Mouse (Mus musculus) lung, embryonic 15.5 days (tissue): ENCODE results near the gene Fam76a. TPM values are rescaled to one million over a fixed set of nuclear protein-coding genes. Genes with fewer than 3 reads are reported as not detected.
"Not testable (repeated sequence)": the region's sequence is repeated elsewhere in the genome, so short reads cannot be mapped to it uniquely, and the experiment has no call there.

Experiments used
- ATAC-seq: fragments of 200-750 bp; cut with Nextera tagmentation; 2 replicates; pipeline ENCODE4 v1.8.0; 2017; ENCODE audit warnings: moderate number of reproducible peaks, borderline replicate concordance; ENCODE audit not compliant: low FRiP score, low TSS enrichment; ENCODE audit errors: extremely low read depth
- H3K27ac ChIP-seq: fragments of 300-500 bp; sonication (generic); 2 replicates; pipeline ENCODE4 v1.5.1; 2015; ENCODE audit warnings: moderate library complexity, mild to moderate bottlenecking, inconsistent platforms
- H3K27me3 ChIP-seq: fragments of 300-500 bp; sonication (generic); 2 replicates; pipeline ENCODE4 v1.6.1; 2015; ENCODE audit warnings: inconsistent platforms
- H3K36me3 ChIP-seq: fragments of 300-500 bp; sonication (generic); 2 replicates; pipeline ENCODE4 v1.6.1; 2015; ENCODE audit warnings: inconsistent platforms
- H3K4me1 ChIP-seq: fragments of 300-500 bp; sonication (generic); 2 replicates; pipeline ENCODE4 v1.6.1; 2015; ENCODE audit warnings: inconsistent platforms
- H3K4me2 ChIP-seq: fragments of 300-500 bp; sonication (generic); 2 replicates; pipeline ENCODE4 v1.6.1; 2015; ENCODE audit warnings: inconsistent platforms, mild to moderate bottlenecking, moderate library complexity
- H3K4me3 ChIP-seq: fragments of 300-500 bp; sonication (generic); 2 replicates; pipeline ENCODE4 v1.5.1; 2015; ENCODE audit warnings: mild to moderate bottlenecking, inconsistent platforms
- H3K9ac ChIP-seq: fragments of 300-500 bp; sonication (generic); 2 replicates; pipeline ENCODE4 v1.6.1; 2015; ENCODE audit warnings: inconsistent platforms
- H3K9me3 ChIP-seq: fragments of 300-500 bp; sonication (generic); 2 replicates; pipeline ENCODE4 v1.6.1; 2016; ENCODE audit warnings: inconsistent platforms
- WGBS: fragments of 180-500 bp; shearing (Covaris S2); methylation state at CpG from one replicate; pipeline ENCODE4 v1.1.7; 2015; 5-methylcytosine and 5-hydroxymethylcytosine counted together
- polyA plus RNA-seq: library from polyadenylated mRNA; unstranded; fragments of >200 nt; fragmentation: Nextera tagmentation; extraction: Ambion mirVana; gene quantifications from 2 replicates; pipeline ENCODE4 v1.2.1, GENCODE M21; 2015

Fam76a gene
- polyA plus RNA-seq, 1 experiment from 2014 or later, result 43.0 TPM

DNA sequence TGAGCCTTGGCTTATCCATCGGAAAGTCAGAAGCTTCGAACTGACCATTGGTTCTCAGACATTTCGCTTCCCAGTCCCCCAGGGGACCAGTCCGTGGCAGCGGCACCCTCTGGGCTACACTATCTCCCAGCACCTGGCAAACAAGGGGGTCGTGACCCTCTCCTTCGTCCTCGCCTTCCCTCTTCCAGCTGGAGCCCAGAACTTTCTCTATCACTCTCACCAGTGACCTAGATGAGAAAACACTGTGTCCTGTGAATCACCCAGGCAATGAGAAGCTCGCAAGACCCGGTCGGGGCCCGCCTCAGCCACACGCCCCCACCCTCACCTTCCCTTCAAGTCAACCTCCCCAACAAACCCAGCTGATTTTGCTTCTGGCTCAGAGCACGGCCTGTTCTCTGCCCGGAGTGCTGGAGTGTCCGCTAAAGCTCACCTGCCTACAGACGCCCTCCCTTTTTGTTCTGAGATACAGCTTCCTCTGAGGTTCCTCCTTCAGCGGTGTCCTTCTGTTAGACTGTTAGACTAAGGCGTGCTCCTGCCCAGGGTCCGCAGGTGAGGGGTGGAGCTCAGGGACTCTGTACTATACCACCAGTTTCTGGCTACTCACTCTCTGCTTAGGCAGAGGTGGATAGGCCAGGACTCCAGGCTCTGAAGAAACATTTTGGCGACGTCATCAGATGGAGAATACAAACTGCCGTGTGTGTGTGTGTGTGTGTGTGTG lies 18.8 kb upstream of the Fam76a start:
- Histone ChIP-seq H3K4me2 (no peak overlapping the region), H3K9ac (no peak overlapping the region), H3K27ac (no peak overlapping the region), H3K9me3 (no peaks in the 10 kb centered on the region), H3K4me3 (no peak overlapping the region), H3K36me3 (no peaks in the 10 kb centered on the region), H3K27me3 (0 out of 2 replicates have a peak, but pooled peaks cover 3% of the 10 kb centered on the region), H3K4me1 (peaks cover 22% of the 10 kb centered on the region)
- WGBS, result 41% methylated on average over 23 of the region's 23 CpGs
- ATAC-seq, result no peak

DNA sequence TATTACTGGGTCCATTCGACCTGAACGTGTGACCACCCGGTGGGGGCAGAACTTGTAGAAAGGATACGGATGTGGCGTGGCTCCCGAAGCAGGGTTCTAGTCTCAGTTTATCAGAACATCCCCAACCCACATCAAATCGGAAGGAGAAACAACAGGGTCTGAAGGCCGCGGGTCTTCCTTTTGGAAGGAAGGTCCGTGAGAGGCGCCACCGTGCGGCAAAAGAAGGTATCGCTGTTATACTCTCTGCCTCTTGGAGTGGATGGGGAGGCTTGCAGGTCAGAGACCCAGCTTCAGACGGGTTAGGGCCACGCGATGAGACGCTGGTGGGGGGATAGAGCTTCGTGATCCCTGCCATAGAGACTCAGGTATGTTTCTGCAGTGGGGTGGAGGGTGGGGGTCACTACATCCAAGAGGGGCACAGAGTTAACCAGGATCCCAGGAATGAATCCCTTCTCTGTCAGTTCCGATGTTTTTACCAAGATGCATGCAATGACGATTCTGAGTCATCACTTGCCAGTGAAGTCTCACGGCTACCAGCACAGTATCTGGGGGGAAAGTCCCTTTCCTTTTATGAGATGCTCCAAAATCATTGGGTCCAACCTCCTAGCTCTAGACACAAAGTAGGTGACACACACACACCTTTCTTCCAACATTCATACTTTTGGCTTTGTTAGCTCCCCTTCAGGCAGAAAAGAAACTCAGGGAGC lies 17.2 kb upstream of the Fam76a start:
- no peak overlapping the region for H3K4me3 ChIP-seq
- no peak overlapping the region for H3K9ac ChIP-seq
- 25% methylated on average over 22 of the region's 22 CpGs for WGBS
- no peaks in the 10 kb centered on the region for H3K36me3 ChIP-seq
- no peak overlapping the region for H3K27ac ChIP-seq
- no peak for ATAC-seq
- peak overlapping the region; percentile 32; the same call in 1 of the 2 replicates for H3K4me2 ChIP-seq
- 0 out of 2 replicates have a peak, but pooled peaks cover 3% of the 10 kb centered on the region for H3K27me3 ChIP-seq
- H3K9me3 ChIP-seq, result no peaks in the 10 kb centered on the region
- H3K4me1 ChIP-seq, result 0 out of 2 replicates have a peak, but pooled peaks cover 11% of the 10 kb centered on the region

DNA sequence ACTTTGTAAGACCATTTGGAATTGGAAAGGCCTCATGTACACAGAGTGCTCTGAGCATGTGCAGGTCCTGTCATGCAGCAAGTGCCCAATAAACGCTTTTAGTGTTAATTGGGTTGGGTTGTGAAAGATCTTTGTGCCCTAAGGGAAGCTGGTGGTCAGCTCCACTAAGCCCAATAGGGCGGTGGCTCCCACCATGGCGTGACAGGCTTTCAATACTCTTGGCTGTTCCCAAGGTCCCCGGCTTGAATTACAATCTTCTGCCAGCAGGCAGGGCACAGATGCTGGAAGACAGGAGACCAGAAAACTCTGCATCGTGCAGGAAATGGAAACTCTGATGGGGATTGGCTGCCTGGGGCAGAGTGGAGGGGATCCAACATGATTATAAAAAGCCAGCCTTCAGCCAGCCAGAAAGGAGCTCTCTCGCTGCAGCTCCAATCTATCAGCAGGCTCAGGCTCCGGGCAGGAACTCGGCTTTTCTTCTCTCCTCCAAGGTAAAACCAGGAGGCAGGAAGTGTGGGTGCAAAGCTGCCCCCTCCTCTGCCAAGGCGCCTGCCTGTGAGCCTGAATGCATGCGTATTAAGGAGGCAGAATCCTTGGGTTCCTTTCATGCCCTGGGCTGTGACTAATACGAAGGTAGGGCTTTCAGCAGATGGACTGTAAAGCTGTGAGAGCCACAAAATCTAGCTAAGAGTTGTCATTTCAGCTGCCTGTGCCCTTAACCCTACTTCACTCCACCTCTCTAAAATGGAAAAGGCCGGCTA lies 16.0 kb upstream of the Fam76a start:
- H3K4me3 ChIP-seq, result no peak overlapping the region
- H3K36me3 ChIP-seq, result no peaks in the 10 kb centered on the region
- H3K9ac ChIP-seq, result no peak overlapping the region
- H3K4me1 ChIP-seq, result 0 out of 2 replicates have a peak, but pooled peaks cover 10% of the 10 kb centered on the region
- no peaks in the 10 kb centered on the region for H3K9me3 ChIP-seq
- no peak for ATAC-seq
- 53% methylated on average over 12 of the region's 12 CpGs for WGBS
- H3K27me3 ChIP-seq, result 0 out of 2 replicates have a peak, but pooled peaks cover 3% of the 10 kb centered on the region
- no peak overlapping the region for H3K4me2 ChIP-seq
- no peak overlapping the region for H3K27ac ChIP-seq

GRCm38 (mm10) chr4:132934639-132935038 lies 12.3 kb upstream of the Fam76a start:
- Histone ChIP-seq H3K36me3 (no peaks in the 10 kb centered on the region), H3K4me3 (no peak overlapping the region), H3K27ac (no peak overlapping the region), H3K9me3 (no peaks in the 10 kb centered on the region), H3K4me1 (0 out of 2 replicates have a peak, but pooled peaks cover 10% of the 10 kb centered on the region), H3K4me2 (no peak overlapping the region), H3K9ac (no peak overlapping the region), H3K27me3 (no peaks in the 10 kb centered on the region)
- whole genome bisulfite sequencing, result 17% methylated on average over 7 of the region's 7 CpGs
- no peak for ATAC-seq

DNA sequence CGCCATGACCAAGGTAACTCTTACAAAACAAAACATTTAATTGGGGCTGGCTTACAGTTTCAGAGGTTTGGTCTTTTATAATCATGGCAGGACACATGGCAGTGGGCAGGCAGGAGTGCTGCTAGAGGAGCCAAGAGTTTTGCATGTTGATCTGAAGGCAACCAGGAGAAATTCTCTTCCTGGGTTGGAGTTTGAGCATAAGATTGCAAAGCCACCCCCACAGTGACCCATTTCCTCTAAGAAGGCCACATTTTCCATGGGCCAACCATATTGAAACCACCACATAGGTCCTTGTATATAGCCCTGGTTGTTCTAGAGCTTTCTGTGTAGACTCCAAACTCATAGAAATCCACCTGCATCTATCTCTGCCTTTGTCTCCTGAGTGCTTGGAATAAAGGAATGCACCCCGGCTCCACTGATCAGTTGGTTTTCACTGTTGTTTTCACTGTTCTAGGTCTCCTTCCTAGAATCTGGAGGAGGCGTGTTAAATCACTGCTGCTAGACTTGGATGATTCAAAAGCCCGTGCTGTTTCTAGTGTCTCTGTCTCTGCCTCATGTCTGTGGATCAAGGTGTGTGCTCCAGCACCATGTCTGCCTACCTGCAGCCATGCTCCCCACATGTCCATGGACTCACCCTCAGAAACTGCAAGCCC lies 10.5 kb upstream of the Fam76a start:
- WGBS, result 82% methylated on average over 4 of the region's 4 CpGs
- Histone ChIP-seq H3K4me1 (0 out of 2 replicates have a peak, but pooled peaks cover 3% of the 10 kb centered on the region), H3K36me3 (no peaks in the 10 kb centered on the region), H3K4me2 (no peak overlapping the region), H3K9ac (no peak overlapping the region), H3K27me3 (no peaks in the 10 kb centered on the region), H3K9me3 (no peaks in the 10 kb centered on the region), H3K4me3 (no peak overlapping the region), H3K27ac (no peak overlapping the region)
- no peak for ATAC-seq

DNA sequence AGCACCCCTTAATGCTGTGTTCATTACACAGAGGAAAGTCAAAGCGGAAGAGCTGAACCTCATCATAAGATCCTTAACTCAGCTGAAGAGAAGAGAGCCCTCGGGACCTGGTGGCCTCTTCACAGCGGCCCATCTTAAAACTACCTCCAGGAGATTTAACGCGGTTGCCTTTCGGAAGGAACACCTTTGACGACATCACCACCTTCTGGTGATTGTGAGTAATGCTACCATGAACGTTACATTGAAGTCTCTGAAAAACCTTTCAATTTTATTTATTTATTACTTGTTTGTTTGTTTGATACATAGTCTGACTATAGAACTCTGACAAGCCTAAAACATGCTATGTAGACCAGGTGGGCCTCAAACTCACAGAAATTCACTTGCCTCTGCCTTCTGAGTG lies 8.4 kb upstream of the Fam76a start:
- Histone ChIP-seq H3K36me3 (no peaks in the 10 kb centered on the region), H3K9me3 (no peaks in the 10 kb centered on the region), H3K27me3 (no peaks in the 10 kb centered on the region), H3K27ac (no peak overlapping the region), H3K4me3 (no peak overlapping the region), H3K4me2 (no peak overlapping the region), H3K9ac (no peak overlapping the region), H3K4me1 (0 out of 2 replicates have a peak, but pooled peaks cover 3% of the 10 kb centered on the region)
- WGBS, result 9% methylated on average over 8 of the region's 8 CpGs
- no peak for ATAC-seq

- H3K4me2 ChIP-seq, H3K9ac ChIP-seq, H3K27ac ChIP-seq, H3K4me3 ChIP-seq, H3K9me3 ChIP-seq, ATAC-seq, H3K27me3 ChIP-seq, H3K36me3 ChIP-seq: not testable (repeated sequence)
- H3K4me1 ChIP-seq, result peaks cover 10% of the 10 kb centered on the region; the same call in 1 of the 2 replicates
- WGBS, result 62% methylated on average over 2 of the region's 2 CpGs
These were observed 4.2 kb upstream of the Fam76a start for GRCm38 (mm10) chr4:132926520-132926919.

DNA sequence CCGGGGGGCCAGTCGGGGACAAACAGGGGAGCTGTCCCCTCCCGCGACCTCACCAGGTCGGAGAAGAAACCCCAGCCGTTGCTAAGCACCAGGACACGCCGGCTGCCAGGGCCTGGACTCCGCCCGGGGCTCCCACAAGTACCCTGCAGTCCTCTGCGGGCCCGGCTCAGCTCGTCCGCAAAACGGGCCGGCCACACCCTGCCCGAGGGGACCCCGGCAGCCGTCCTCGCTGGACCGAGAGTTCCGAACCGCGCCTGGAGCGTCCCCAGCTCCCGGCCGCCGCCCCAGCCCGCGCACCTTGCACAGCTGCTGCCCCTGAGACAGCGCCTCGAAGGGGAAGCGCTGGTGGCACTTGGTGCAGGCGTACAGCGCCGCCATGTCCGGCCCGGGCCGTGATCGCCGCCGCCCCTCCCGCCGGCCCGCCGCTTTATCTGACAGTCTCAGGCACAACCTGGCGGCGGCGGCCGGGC lies 262 bp downstream of the Fam76a start:
- Histone ChIP-seq H3K9ac (peak overlapping the region; percentile 88), H3K9me3 (no peaks in the 10 kb centered on the region), H3K36me3 (0 out of 2 replicates have a peak, but pooled peaks cover 15% of the 10 kb centered on the region), H3K4me3 (peak overlapping the region; percentile 93), H3K4me2 (peak overlapping the region; percentile 83), H3K27ac (peak overlapping the region; percentile 79), H3K4me1 (peaks cover 13% of the 10 kb centered on the region; the same call in 1 of the 2 replicates), H3K27me3 (no peaks in the 10 kb centered on the region)
- ATAC-seq, result peak; percentile 41
- WGBS, result 1% methylated on average over 49 of the region's 50 CpGs

GRCm38 (mm10) chr4:132921488-132921887 lies 870 bp downstream of the Fam76a start:
- no peak for ATAC-seq
- Histone ChIP-seq H3K4me3 (peak overlapping the region; percentile 93), H3K9ac (peak overlapping the region; percentile 88), H3K4me1 (peaks cover 13% of the 10 kb centered on the region; the same call in 1 of the 2 replicates), H3K27me3 (no peaks in the 10 kb centered on the region), H3K4me2 (peak overlapping the region; percentile 83), H3K9me3 (no peaks in the 10 kb centered on the region), H3K36me3 (peaks cover 15% of the 10 kb centered on the region; the same call in 1 of the 2 replicates), H3K27ac (no peak overlapping the region)
- 34% methylated on average over 12 of the region's 12 CpGs for WGBS

- ATAC-seq, result no peak
- 88% methylated on average over 4 of the region's 4 CpGs for WGBS
- peaks cover 13% of the 10 kb centered on the region; the same call in 1 of the 2 replicates for H3K4me1 ChIP-seq
- no peak overlapping the region for H3K4me3 ChIP-seq
- no peak overlapping the region for H3K27ac ChIP-seq
- H3K4me2 ChIP-seq, result no peak overlapping the region
- no peaks in the 10 kb centered on the region for H3K27me3 ChIP-seq
- no peak overlapping the region for H3K9ac ChIP-seq
- no peaks in the 10 kb centered on the region for H3K9me3 ChIP-seq
- H3K36me3 ChIP-seq, result peaks cover 28% of the 10 kb centered on the region; the same call in 1 of the 2 replicates
These were observed 2.2 kb downstream of the Fam76a start for GRCm38 (mm10) chr4:132920171-132920570.

GRCm38 (mm10) chr4:132918493-132918892 lies 3.9 kb downstream of the Fam76a start:
- not testable (repeated sequence) for ATAC-seq, H3K27me3 ChIP-seq, H3K9me3 ChIP-seq, H3K4me2 ChIP-seq, H3K27ac ChIP-seq, H3K4me3 ChIP-seq, H3K9ac ChIP-seq, H3K4me1 ChIP-seq
- H3K36me3 ChIP-seq, result peaks cover 43% of the 10 kb centered on the region
- 75% methylated on average over 6 of the region's 6 CpGs for WGBS
